Mouse (Mus musculus): ENCODE results near the gene Tufm.

DNA sequence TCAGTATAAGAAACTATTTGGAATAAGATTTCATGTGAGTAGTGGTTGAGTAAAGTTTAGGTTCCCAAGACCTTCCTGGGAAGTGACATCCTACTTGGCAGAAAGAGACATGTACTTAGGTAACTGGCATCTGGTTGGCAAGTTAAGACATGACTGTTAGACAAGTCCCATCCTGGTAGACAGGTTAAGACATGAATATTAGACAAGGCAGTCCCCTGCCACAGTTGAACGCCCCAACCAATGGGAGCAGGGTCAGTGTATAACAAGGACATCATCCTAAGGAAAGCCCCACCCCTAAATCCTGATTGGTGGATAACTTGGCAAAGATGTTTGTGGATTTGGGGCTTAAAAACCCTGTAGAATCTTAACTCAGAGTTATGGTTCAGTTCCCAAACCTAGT lies 46.3 kb downstream of the Tufm start:
- no peak for TF ChIP-seq EP300 (optimal IDR thresholded peaks at IDR 0.05)
- no peak for TF ChIP-seq CTCF (IDR thresholded peaks at IDR 0.05; ENCODE audit: low read depth)

Measured in stomach, postnatal 0 days (tissue).